ENCODE assay signal across 7 mouse cellular contexts in the genomic region with DNA sequence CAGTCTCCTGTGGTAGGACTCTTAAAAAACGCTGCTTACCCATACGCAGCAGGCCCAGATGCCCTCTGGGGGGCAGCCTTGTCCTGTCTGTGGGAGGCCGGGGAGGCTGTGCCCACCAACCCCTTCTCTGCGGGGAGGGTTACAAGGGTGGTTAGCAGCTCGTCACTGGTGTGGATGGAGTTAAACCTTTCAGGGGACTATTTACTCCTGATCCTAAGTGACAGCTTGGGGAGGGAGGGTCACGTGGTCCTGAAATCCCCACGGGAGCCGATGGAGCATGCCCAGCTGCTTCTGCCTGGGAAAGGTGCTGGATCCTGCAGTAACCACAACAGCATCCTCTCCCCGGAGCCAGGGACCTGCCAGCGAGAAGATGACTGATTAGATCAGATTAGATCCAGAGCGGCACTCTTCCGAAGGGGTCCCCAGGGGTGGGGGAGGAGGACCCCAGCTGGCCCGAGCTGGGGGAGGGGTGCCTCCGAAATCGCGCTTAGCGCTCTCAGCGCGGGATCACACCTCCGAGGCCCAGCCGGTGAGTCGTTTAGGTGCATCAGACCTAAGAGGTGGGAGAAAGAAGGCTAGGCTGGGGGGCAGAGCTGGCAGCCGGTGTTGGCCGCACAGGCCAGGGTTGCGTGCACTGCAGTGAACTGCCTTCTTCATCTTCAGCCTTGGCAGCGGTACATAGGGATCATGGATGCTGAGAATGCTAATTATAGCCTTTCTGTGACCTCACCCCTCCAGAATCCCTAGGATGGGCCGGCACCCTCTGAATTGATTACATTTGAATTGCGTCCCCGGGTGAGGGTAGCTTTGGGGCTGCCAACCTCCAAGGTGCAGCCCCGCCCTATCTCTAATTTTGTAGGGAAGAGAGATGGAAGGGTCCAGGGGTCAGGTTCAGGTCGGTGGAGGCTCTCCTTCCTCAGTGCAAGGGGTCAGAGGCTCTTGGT. TPM values are rescaled to one million over a fixed set of nuclear protein-coding genes. Genes with fewer than 3 reads are reported as not detected.
DNase-seq lines count a peak whose midpoint lies in the region; ATAC-seq lines count a peak whose summit lies in the region.

No protein-coding gene starts in this region.

- H3K9me3 ChIP-seq in intestine, embryonic 16.5 days (ENCODE audit: control insufficient read depth, low read length): no peaks in the 10 kb centered on the region

- peak; percentile 83 for DNase-seq in adrenal gland, postnatal 10 days
- peak; percentile 91 for DNase-seq in embryo, embryonic 10.5 days (ENCODE audit: low spot score)
- DNase-seq in gastrocnemius, postnatal 36 days: peak; percentile 62 to 63
- peak; percentile 83 to 92 for DNase-seq in left cerebral cortex, postnatal 25 days (ENCODE audit: low spot score in 2 of 2)
- peak; percentile 87 for DNase-seq in mesoderm, embryonic 11.5 days (ENCODE audit: low read depth, low spot score)
- peak; percentile 24 to 77 for DNase-seq in spleen, postnatal 10 days (ENCODE audit: low spot score in 2 of 2)

- H3K4me2 ChIP-seq in intestine, embryonic 16.5 days (ENCODE audit: low read depth, low read length): peak overlapping the region; percentile 81

- H3K27me3 ChIP-seq in intestine, embryonic 16.5 days (replicated peaks; ENCODE audit: control insufficient read depth, insufficient read depth, low read length): no peaks in the 10 kb centered on the region

- peak overlapping the region; percentile 51 for H3K4me3 ChIP-seq in intestine, embryonic 16.5 days (ENCODE audit: low read length)

- WGBS in intestine, embryonic 16.5 days: 8% methylated on average over 31 of the region's 31 CpGs

- ATAC-seq in intestine, embryonic 16.5 days: peak; percentile 56

- peaks cover 23% of the 10 kb centered on the region for H3K4me1 ChIP-seq in intestine, embryonic 16.5 days (ENCODE audit: control insufficient read depth, insufficient read depth, low read length)

- no peaks in the 10 kb centered on the region for H3K36me3 ChIP-seq in intestine, embryonic 16.5 days (ENCODE audit: control insufficient read depth, insufficient read depth, low read length)

- peak overlapping the region; percentile 56; the same call in 1 of the 2 replicates for H3K9ac ChIP-seq in intestine, embryonic 16.5 days (ENCODE audit: low read depth, low read length)

- intact Hi-C loops in gastrocnemius, postnatal 36 days (cut with DNase I): loop anchor here (1.0 to 5.0 kb wide), 2 partner anchors 36 to 126 kb away; no protein-coding TSS in a partner anchor
- intact Hi-C loops in left cerebral cortex, postnatal 25 days (cut with DNase I): loop anchor here (1.0 kb wide), 2 partner anchors 44 to 126 kb away; no protein-coding TSS in a partner anchor

- H3K27ac ChIP-seq in intestine, embryonic 16.5 days (ENCODE audit: low read length): peak overlapping the region; percentile 59

RNA-seq across cellular contexts. Expression of gene Plekha6, which starts 17.3 kb away (rescaled TPM):
- 10 to 100 TPM; 16.9 to 21.7 TPM for total RNA-seq in adrenal gland, postnatal 10 days (2021)
- 10 to 100 TPM in 1 of 2 experiments, 1 to 10 TPM in 1; 6.7 to 11.5 TPM for total RNA-seq in gastrocnemius, postnatal 36 days (2021)
- 10.6 and 11.0 TPM in 2 replicates for polyA plus RNA-seq in intestine, embryonic 16.5 days (2015; fragmentation: Nextera tagmentation; extraction: Ambion mirVana)
- 10 to 100 TPM; 72.2 to 84.2 TPM for total RNA-seq in left cerebral cortex, postnatal 25 days (2021)

RNA-seq across cellular contexts. Expression of gene Ppp1r15b, which starts 50.4 kb away (rescaled TPM):
- total RNA-seq in adrenal gland, postnatal 10 days (2021): 100 to 1,000 TPM in 1 of 2 experiments, 10 to 100 TPM in 1; 83.1 to 108 TPM
- total RNA-seq in gastrocnemius, postnatal 36 days (2021): 10 to 100 TPM; 14.0 to 17.7 TPM
- 48.0 and 53.7 TPM in 2 replicates for polyA plus RNA-seq in intestine, embryonic 16.5 days (2015; fragmentation: Nextera tagmentation; extraction: Ambion mirVana)
- total RNA-seq in left cerebral cortex, postnatal 25 days (2021): 10 to 100 TPM; 43.4 to 45.7 TPM

Comparison
In these comparisons a context has a peak if more than half of its experiments do, and no peak if none do; other contexts are left out.
1. Peak in every context shown above with its lines: DNase-seq, ATAC-seq, H3K4me3 ChIP-seq and H3K27ac ChIP-seq.